Mouse (Mus musculus) heart, postnatal 0 days (tissue): ENCODE results near the gene Fgfr2.

Experiments used
- CTCF ChIP-seq: IDR thresholded peaks from 2 replicates; pipeline ENCODE4 v1.5.1; 2016; ENCODE audit warnings: antibody characterized with exemption, control low read depth, low read depth
- EP300 ChIP-seq: IDR thresholded peaks from 2 replicates; pipeline ENCODE4 v1.6.1; 2016; ENCODE audit warnings: antibody characterized with exemption, low read depth

DNA sequence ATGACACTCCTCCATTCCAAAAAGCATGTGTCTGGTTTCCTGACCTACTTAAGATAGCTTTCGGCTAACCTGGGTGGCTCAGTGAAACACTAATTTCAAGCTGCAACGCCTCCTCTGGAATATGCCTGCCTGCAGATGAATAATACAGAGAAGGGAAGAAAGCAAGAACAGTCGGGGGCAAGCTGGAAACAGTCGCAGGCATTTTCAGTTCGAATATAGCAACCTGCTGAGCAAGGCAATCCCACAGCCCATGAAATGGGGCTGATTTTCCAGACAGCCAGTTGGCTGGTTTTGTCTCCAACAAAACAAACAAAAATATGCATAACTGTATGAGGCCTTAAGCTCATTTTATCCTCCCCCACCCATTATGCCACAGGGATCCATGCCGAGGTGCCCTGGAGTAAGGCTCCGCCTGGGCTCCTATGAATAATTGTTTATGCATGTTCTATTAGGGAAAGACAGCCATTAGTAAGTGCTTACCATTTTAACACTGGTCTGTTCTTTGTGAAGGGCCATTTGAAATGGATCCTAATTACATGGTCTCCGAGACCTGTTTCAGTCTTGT lies 2741.7 kb downstream of the Fgfr2 start:
- no peak for TF ChIP-seq CTCF
- no peak for TF ChIP-seq EP300
